Mouse (Mus musculus) ES-Bruce4 (cell line): ENCODE data around the gene Capn2.

Experiments
- CTCF ChIP-seq: IDR thresholded peaks from one replicate; pipeline ENCODE4 v1.8.1; 2011; ENCODE audit warnings: low read depth, low read length
- EP300 ChIP-seq: IDR thresholded peaks from 2 replicates; pipeline ENCODE4 v1.6.1; 2011; ENCODE audit warnings: low read depth, low read length; ENCODE audit not compliant: insufficient read depth

- TF ChIP-seq CTCF (no peak), EP300 (no peak)
Measured at GRCm38 (mm10) chr1:182502491-182503050, 14.8 kb downstream of the Capn2 start.
